Mouse (Mus musculus) heart, embryonic 12.5 days (tissue): ENCODE measurements around the gene Naa25. TPM values are rescaled to one million over a fixed set of nuclear protein-coding genes. Genes with fewer than 3 reads are reported as not detected.

Experiments
- ATAC-seq: fragments of 200-750 bp; cut with Nextera tagmentation; 2 replicates; pipeline ENCODE4 v1.8.0; 2017; ENCODE audit warnings: moderate TSS enrichment, moderate library complexity; ENCODE audit not compliant: insufficient number of reproducible peaks, low FRiP score
- H3K27ac ChIP-seq: fragments of 300-500 bp; sonication (generic); 2 replicates; pipeline ENCODE4 v1.5.1; 2016; ENCODE audit warnings: mild to moderate bottlenecking, moderate library complexity; ENCODE audit not compliant: poor library complexity, severe bottlenecking
- H3K27me3 ChIP-seq: fragments of 300-500 bp; sonication (generic); replicated peaks from 2 replicates; pipeline ENCODE4 v1.6.1; 2016; ENCODE audit warnings: mild to moderate bottlenecking, moderate library complexity
- H3K36me3 ChIP-seq: fragments of 300-500 bp; sonication (generic); 2 replicates; pipeline ENCODE4 v1.6.1; 2016; ENCODE audit warnings: mild to moderate bottlenecking, moderate library complexity
- H3K4me1 ChIP-seq: fragments of 300-500 bp; sonication (generic); replicated peaks from 2 replicates; pipeline ENCODE4 v1.6.1; 2016; ENCODE audit warnings: mild to moderate bottlenecking
- H3K4me2 ChIP-seq: fragments of 300-500 bp; sonication (generic); 2 replicates; pipeline ENCODE4 v1.6.1; 2016; ENCODE audit warnings: mild to moderate bottlenecking, moderate library complexity
- H3K4me3 ChIP-seq: fragments of 300-500 bp; sonication (generic); 2 replicates; pipeline ENCODE4 v1.5.1; 2016; ENCODE audit warnings: mild to moderate bottlenecking
- H3K9ac ChIP-seq: fragments of 300-500 bp; sonication (generic); 2 replicates; pipeline ENCODE4 v1.6.1; 2016; ENCODE audit warnings: mild to moderate bottlenecking, moderate library complexity
- H3K9me3 ChIP-seq: fragments of 300-500 bp; sonication (generic); replicated peaks from 2 replicates; pipeline ENCODE4 v1.6.1; 2016; ENCODE audit warnings: mild to moderate bottlenecking, moderate library complexity
- WGBS: fragments of 180-500 bp; shearing (Covaris S2); methylation state at CpG from one replicate; pipeline ENCODE4 v1.1.7; 2016; 5-methylcytosine and 5-hydroxymethylcytosine counted together
- polyA plus RNA-seq: library from polyadenylated mRNA; unstranded; fragments of >200 nt; fragmentation: Nextera tagmentation; extraction: Ambion mirVana; gene quantifications from 2 replicates; pipeline ENCODE4 v1.2.1, GENCODE M21; 2016

Gene Naa25
- polyA plus RNA-seq, 1 experiment from 2014 or later = 37.5 TPM

DNA sequence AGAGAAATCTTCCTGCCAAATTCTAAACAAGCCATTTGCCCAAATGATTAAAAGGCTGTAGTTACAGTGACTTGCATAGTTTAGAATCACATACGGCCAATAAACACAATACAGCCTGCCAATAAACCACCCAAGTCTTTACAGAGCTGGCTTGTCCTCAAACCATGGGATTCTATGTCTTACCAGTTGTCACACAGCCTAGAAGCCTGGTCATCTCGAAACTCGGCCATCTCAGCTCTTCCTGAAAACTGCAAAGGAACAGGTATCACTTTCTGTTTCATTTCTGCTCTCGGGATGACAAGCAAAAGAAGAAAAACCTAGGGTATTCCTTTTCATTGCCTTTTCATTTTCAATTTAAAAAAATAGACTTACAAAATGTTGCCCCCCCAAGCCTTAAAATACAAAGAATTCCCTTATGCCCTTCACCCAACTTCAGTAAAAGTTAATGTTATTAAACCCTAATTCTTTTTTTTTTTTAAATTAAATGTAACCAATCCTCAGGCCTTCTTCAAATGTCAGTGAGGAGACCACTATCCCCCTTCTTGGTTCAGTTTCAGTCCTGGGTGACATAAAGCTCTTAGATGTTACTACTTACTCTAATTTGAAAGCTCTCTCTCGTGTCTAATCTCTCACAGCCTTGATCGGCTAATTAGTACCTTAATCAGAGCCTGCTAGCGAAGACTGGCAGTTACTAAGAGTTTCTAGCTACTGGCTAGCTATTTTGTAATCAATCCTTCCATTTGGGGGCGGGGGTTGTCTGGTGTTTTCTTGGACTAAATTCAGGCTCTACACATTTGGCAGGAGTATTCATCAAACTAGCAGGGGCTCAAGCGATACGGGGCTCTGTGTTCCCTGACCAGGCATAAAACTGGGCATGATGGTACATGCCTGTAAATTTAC lies 13.6 kb upstream of the Naa25 start:
- Histone ChIP-seq H3K4me3 (peak overlapping the region; percentile 84), H3K27me3 (no peaks in the 10 kb centered on the region), H3K4me2 (peak overlapping the region; percentile 79), H3K36me3 (peaks cover 41% of the 10 kb centered on the region), H3K9ac (peak overlapping the region; percentile 90), H3K9me3 (peaks cover 4% of the 10 kb centered on the region), H3K27ac (peak overlapping the region; percentile 92), H3K4me1 (peaks cover 24% of the 10 kb centered on the region)
- 55% methylated on average over 10 of the region's 10 CpGs for WGBS
- no peak for ATAC-seq

DNA sequence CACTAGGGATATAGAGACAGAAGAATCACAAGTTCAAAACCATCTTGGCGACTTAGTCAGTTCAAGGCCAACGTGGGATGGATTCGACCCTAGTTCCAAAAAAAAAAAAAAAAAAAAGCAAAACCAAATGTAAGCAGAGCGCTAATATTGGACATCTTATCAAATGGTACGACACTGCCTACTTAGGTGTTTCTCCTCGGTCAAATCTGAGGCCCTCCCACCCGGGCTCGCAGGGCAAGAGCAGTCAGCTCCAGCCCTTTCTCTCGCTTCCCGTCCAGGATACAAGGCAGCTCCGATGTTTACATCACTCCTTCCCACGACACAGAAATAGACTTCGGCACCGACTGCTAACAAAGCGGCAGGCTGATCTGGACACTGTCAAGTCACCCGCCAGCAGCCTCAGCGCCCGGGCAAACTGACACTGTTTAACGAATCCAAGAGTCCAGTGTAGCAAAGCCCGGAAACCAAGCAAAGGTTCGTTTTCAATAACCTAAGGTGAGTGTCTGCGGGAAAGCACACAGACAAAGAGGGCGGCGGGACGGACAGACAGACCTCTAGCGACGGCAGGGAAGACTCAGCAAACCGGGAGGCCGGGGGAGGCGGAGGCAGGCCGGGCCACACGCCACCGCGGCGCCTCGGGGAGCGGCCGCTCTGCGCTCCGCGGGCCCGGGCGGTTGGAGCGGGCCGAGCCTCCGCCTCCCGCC lies 12.8 kb upstream of the Naa25 start:
- Histone ChIP-seq H3K9me3 (peaks cover 4% of the 10 kb centered on the region), H3K27me3 (no peaks in the 10 kb centered on the region), H3K4me3 (peak overlapping the region; percentile 84), H3K36me3 (peaks cover 33% of the 10 kb centered on the region), H3K4me2 (peak overlapping the region; percentile 79), H3K9ac (peak overlapping the region; percentile 90), H3K4me1 (peaks cover 24% of the 10 kb centered on the region), H3K27ac (peak overlapping the region; percentile 92)
- peak; percentile 74 for ATAC-seq
- 2% methylated on average over 47 of the region's 47 CpGs for WGBS

- Histone ChIP-seq H3K9me3 (peaks cover 4% of the 10 kb centered on the region), H3K9ac (peak within 1 kb of the TSS; percentile 90), H3K27me3 (no peaks in the 10 kb centered on the region), H3K27ac (peak within 1 kb of the TSS; percentile 92), H3K4me1 (peaks cover 24% of the 10 kb centered on the region), H3K4me2 (peak within 1 kb of the TSS; percentile 79), H3K36me3 (peaks cover 27% of the 10 kb centered on the region), H3K4me3 (peak within 1 kb of the TSS; percentile 84)
- 1% methylated on average over 37 of the region's 45 CpGs for WGBS
- peak; percentile 95 for ATAC-seq
Observed at GRCm38 (mm10) chr5:121385461-121386119, 12.1 kb upstream of the Naa25 start, which contains the start of gene Trafd1. TSS of gene Trafd1 (minus strand) at chr5:121385632.

DNA sequence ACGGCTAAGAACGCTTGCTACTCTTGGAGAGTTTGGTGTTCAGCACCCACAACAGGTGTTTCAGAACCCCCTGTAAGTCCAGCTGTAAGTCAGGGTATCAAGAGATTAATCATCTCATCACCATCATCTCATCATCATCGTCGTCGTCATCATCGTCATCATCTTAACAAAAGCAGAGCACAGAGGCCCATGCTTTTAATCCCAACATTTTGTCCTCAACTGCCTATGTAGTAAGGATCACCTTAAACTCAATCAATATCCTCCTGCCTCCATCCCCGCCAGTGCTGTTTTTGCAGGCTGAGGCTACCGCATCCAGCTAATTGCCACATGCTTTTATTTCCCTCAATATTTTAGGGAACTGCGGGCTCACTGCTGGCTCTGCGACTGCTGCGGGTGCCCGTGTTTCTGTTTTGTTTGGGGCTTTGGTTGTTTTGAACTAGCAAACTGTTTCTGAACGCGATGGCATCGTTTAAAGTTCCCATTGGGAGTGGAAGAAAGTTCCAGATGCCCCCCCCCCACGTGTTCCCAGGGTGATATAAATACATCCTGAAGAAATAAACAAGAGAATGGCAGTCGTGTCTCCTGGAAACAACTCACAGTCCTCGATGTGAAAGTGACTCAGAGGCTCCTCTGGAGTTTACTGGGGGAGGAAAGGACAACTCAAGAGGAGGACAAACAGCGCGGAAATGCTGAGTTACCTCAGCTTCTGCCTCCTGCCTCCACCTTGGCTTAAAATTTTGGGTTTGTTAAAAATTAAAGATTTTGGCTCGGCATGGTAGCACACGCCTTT lies 11.4 kb upstream of the Naa25 start:
- Histone ChIP-seq H3K4me2 (peak overlapping the region; percentile 79), H3K27me3 (no peaks in the 10 kb centered on the region), H3K4me3 (peak overlapping the region; percentile 84), H3K36me3 (peaks cover 20% of the 10 kb centered on the region), H3K4me1 (peaks cover 24% of the 10 kb centered on the region), H3K9ac (peak overlapping the region; percentile 46; the same call in 1 of the 2 replicates), H3K9me3 (no peaks in the 10 kb centered on the region), H3K27ac (no peak overlapping the region)
- 33% methylated on average over 22 of the region's 22 CpGs for WGBS
- ATAC-seq = no peak

DNA sequence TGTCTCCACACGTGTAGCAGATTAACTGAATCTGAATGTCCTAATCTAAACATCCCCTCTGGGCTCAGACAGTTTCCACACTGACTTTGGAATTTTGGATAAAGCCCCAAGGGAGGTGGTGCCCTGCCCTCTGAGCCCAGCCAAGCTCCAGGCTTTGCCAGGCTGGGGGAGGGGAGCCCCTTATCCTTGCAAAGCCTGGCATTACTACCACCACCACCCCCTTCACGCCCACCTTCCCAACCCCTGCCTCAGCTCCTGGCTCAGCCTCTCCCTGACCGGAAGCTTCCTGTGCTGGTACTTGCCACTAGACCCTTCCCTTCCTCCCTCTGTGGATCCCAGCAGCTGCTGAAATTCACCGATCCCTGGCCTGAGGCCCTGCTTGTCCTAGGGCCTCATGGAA lies 10.6 kb upstream of the Naa25 start:
- WGBS = 49% methylated on average over 4 of the region's 4 CpGs
- no peak overlapping the region for H3K4me2 ChIP-seq
- H3K4me1 ChIP-seq = peaks cover 24% of the 10 kb centered on the region
- H3K27me3 ChIP-seq = no peaks in the 10 kb centered on the region
- H3K9me3 ChIP-seq = no peaks in the 10 kb centered on the region
- H3K4me3 ChIP-seq = no peak overlapping the region
- H3K9ac ChIP-seq = no peak overlapping the region
- no peak for ATAC-seq
- H3K36me3 ChIP-seq = peaks cover 13% of the 10 kb centered on the region
- no peak overlapping the region for H3K27ac ChIP-seq

GRCm38 (mm10) chr5:121389106-121389505 lies 8.6 kb upstream of the Naa25 start:
- Histone ChIP-seq H3K27ac (no peak overlapping the region), H3K4me1 (peaks cover 20% of the 10 kb centered on the region), H3K9ac (no peak overlapping the region), H3K27me3 (no peaks in the 10 kb centered on the region), H3K9me3 (no peaks in the 10 kb centered on the region), H3K4me2 (no peak overlapping the region), H3K36me3 (no peaks in the 10 kb centered on the region), H3K4me3 (no peak overlapping the region)
- no peak for ATAC-seq
- WGBS = 73% methylated on average over 7 of the region's 7 CpGs

DNA sequence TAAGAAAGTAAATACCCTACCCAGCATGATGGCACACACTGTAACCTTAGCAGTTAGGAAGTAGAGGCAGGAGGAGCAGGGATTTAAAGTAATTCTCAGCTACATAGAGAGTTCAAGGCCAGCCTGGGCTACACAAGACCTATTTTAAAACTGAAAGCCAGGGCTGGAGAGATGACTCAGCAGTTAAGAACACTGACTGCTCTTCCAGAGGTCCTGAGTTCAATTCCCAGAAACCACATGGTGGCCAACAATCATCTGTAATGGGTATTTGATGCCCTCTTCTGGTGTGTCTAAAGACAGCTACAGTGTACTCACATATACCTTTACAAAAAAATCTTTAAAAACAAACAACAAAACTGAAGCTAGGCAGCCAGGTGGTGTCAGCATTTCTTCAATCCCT lies 8.0 kb upstream of the Naa25 start:
- Histone ChIP-seq H3K36me3 (no peaks in the 10 kb centered on the region), H3K9me3 (no peaks in the 10 kb centered on the region), H3K4me2 (no peak overlapping the region), H3K27me3 (no peaks in the 10 kb centered on the region), H3K9ac (no peak overlapping the region), H3K27ac (no peak overlapping the region), H3K4me1 (peaks cover 15% of the 10 kb centered on the region; the same call in 1 of the 2 replicates), H3K4me3 (no peak overlapping the region)
- ATAC-seq = no peak

- 56% methylated on average over 16 of the region's 16 CpGs for WGBS
- H3K4me2 ChIP-seq = no peak overlapping the region
- ATAC-seq = no peak
- H3K9ac ChIP-seq = no peak overlapping the region
- H3K4me1 ChIP-seq = peaks cover 4% of the 10 kb centered on the region; the same call in 1 of the 2 replicates
- H3K27ac ChIP-seq = no peak overlapping the region
- H3K36me3 ChIP-seq = no peaks in the 10 kb centered on the region
- no peaks in the 10 kb centered on the region for H3K9me3 ChIP-seq
- no peaks in the 10 kb centered on the region for H3K27me3 ChIP-seq
- no peak overlapping the region for H3K4me3 ChIP-seq
Observed at GRCm38 (mm10) chr5:121392667-121393380, 4.9 kb upstream of the Naa25 start.

- 81% methylated on average over 3 of the region's 3 CpGs for WGBS
- H3K4me3 ChIP-seq = no peak overlapping the region
- no peaks in the 10 kb centered on the region for H3K27me3 ChIP-seq
- no peaks in the 10 kb centered on the region for H3K9me3 ChIP-seq
- H3K4me2 ChIP-seq = no peak overlapping the region
- no peaks in the 10 kb centered on the region for H3K36me3 ChIP-seq
- H3K9ac ChIP-seq = no peak overlapping the region
- no peak overlapping the region for H3K27ac ChIP-seq
- H3K4me1 ChIP-seq = peaks cover 4% of the 10 kb centered on the region; the same call in 1 of the 2 replicates
- ATAC-seq = no peak
Observed at GRCm38 (mm10) chr5:121393402-121393801, 4.3 kb upstream of the Naa25 start.

DNA sequence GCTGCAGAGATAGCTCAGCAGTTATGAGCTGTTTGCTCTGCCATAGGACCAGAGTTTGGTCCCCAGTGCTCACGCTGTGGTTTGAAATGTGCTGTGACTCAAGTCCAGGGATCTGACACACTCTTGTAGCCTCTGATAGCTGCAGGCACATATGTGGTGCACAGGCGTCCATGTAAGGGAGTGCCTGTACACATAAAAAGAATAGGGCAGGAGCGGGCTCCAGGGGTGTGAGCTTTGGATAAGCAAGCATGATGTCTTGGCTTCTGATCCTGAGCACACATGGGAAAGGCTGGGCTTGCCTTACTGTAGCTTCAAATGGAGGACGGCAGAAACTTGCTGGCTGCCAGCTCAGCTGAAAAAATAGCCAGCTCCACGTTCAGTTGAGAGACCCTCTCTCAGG lies 2.1 kb upstream of the Naa25 start:
- Histone ChIP-seq H3K36me3 (no peaks in the 10 kb centered on the region), H3K27ac (no peak overlapping the region), H3K4me3 (no peak overlapping the region), H3K4me1 (peaks cover 21% of the 10 kb centered on the region), H3K9ac (no peak overlapping the region), H3K9me3 (no peaks in the 10 kb centered on the region), H3K27me3 (no peaks in the 10 kb centered on the region), H3K4me2 (no peak overlapping the region)
- WGBS = 80% methylated on average over 5 of the region's 5 CpGs
- no peak for ATAC-seq
